Mouse (Mus musculus): ENCODE data around the gene Mgll. TPM values are rescaled to one million over a fixed set of nuclear protein-coding genes. Genes with fewer than 3 reads are reported as not detected.

The Mgll gene
- polyA plus RNA-seq, 1 experiment from 2014 or later = 2.4 TPM

DNA sequence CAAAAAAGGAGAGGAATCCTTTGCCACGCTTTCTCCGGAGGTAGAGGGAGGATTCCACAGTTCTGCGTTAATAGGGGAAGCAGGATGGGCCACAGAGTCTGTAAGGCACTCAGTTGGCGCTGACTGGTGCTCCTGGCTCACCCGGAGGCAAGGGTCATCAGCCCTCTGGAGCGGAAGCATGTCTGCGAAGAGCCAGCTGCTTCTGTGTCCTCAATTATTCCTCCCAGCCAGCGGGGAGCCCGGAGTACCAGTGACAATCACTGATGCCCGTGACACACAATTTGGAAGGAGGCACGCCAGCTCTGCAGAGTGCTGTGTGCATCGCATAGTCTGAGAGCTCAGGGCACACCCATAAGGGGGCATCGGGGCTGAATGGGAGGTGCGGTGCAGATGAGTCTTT lies 63.3 kb downstream of the Mgll start:
- H3K9ac ChIP-seq (ENCODE audit: low read length) = no peak overlapping the region
- DNase-seq (ENCODE audit: low spot score) (no peak), ATAC-seq (ENCODE audit: insufficient number of reproducible peaks, low FRiP score, low TSS enrichment, low read depth) (no peak)
- H3K27me3 ChIP-seq (ENCODE audit: control insufficient read depth, insufficient read depth, low read length) = no peaks in the 10 kb centered on the region
- WGBS = 73% methylated on average over 14 of the region's 14 CpGs
- no peak overlapping the region for H3K4me3 ChIP-seq (ENCODE audit: low read depth, low read length)
- H3K27ac ChIP-seq (replicated peaks; ENCODE audit: low read depth, low read length) = no peak overlapping the region
- peaks cover 11% of the 10 kb centered on the region; the same call in 1 of the 2 replicates for H3K4me1 ChIP-seq (ENCODE audit: control insufficient read depth, insufficient read depth, low read length)
- no peaks in the 10 kb centered on the region for H3K9me3 ChIP-seq (ENCODE audit: control insufficient read depth, low read length)
- no peaks in the 10 kb centered on the region for H3K36me3 ChIP-seq (ENCODE audit: control insufficient read depth, insufficient read depth, low read length)
- H3K4me2 ChIP-seq (ENCODE audit: low read depth, severe bottlenecking) = no peak overlapping the region

DNA sequence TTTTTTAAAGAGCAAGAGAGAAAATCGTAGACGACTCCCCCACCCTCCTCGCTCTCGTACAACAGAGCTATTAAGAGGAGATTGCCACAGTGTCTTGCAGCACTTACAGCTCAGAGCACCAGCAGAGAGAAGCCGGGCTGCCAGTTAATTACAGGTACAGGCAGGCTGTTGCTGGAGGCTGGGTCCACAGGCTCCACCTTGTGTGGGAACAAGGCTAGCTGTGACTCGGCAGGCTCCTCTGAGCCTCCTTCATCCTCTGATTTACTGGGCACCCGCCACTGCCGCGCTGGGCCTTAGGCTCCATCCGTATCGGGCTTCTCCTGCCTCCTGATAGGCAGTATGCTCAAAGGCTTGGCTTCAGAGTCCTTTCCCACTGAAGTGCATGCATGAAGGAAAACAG lies 64.0 kb downstream of the Mgll start:
- ATAC-seq (ENCODE audit: insufficient number of reproducible peaks, low FRiP score, low TSS enrichment, low read depth) (no peak), DNase-seq (ENCODE audit: low spot score) (no peak)
- Histone ChIP-seq H3K4me1 (ENCODE audit: control insufficient read depth, insufficient read depth, low read length) (peaks cover 15% of the 10 kb centered on the region; the same call in 1 of the 2 replicates), H3K4me3 (ENCODE audit: low read depth, low read length) (no peak overlapping the region), H3K4me2 (ENCODE audit: low read depth, severe bottlenecking) (no peak overlapping the region), H3K27me3 (ENCODE audit: control insufficient read depth, insufficient read depth, low read length) (no peaks in the 10 kb centered on the region), H3K9ac (ENCODE audit: low read length) (no peak overlapping the region), H3K27ac (replicated peaks; ENCODE audit: low read depth, low read length) (no peak overlapping the region), H3K9me3 (ENCODE audit: control insufficient read depth, low read length) (no peaks in the 10 kb centered on the region), H3K36me3 (ENCODE audit: control insufficient read depth, insufficient read depth, low read length) (no peaks in the 10 kb centered on the region)
- WGBS = 45% methylated on average over 11 of the region's 11 CpGs

DNA sequence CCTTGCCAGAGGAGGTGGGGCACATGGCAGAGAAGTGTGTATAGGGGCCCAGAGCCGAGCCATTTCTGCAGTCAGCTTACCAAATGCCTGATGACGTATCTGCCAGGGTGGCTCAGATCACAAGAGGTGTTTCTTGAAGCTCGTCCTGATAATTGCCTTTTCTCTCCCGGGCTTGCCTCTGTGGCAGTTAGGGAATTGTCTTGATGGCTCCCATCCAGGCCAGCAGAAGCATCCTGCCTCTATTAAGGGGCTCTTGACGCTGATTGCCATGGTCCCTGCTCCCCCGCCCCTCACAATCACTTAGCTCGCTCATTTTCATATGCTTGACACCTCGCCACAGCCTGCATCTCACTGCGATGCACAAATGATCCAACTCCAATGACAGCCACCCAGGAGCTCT lies 67.1 kb downstream of the Mgll start:
- Histone ChIP-seq H3K4me3 (ENCODE audit: low read depth, low read length) (no peak overlapping the region), H3K27me3 (ENCODE audit: control insufficient read depth, insufficient read depth, low read length) (no peaks in the 10 kb centered on the region), H3K4me1 (ENCODE audit: control insufficient read depth, insufficient read depth, low read length) (peaks cover 9% of the 10 kb centered on the region; the same call in 1 of the 2 replicates), H3K27ac (replicated peaks; ENCODE audit: low read depth, low read length) (no peak overlapping the region), H3K9ac (ENCODE audit: low read length) (0 out of 2 replicates have a peak overlapping the region, but pooled peaks have one; percentile 17), H3K36me3 (ENCODE audit: control insufficient read depth, insufficient read depth, low read length) (no peaks in the 10 kb centered on the region), H3K9me3 (ENCODE audit: control insufficient read depth, low read length) (no peaks in the 10 kb centered on the region), H3K4me2 (ENCODE audit: low read depth, severe bottlenecking) (no peak overlapping the region)
- 20% methylated on average over 9 of the region's 9 CpGs for WGBS
- no peak for ATAC-seq (ENCODE audit: insufficient number of reproducible peaks, low FRiP score, low TSS enrichment, low read depth)
- DNase-seq (ENCODE audit: low spot score) = no peak

DNA sequence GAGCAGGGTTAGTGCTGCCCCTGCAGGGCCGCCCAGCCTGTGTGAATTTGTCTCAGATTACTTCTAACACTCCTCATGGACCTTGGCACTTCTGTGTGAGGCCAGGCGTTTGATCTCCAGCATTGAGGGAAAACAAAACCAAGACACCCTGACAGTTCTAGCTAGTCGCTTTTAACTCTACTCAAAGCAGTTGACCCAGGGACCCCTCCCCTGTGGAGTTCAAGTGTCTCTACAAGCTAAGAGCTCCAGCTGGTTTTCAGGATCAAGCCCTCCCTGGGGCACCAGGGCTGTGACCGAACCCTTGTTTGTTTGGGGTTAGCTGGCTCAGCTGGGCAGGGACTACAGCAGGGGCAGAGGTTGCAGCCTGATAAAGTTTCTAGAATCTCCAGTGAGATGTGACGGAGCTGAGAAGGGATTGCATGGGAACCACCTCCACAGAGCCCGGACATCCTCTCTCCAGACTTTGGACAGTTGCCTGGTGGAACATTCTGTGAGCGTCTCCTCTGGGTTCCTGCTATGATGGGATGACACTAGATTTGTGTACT lies 68.0 kb downstream of the Mgll start:
- Histone ChIP-seq H3K9ac (ENCODE audit: low read length) (no peak overlapping the region), H3K4me2 (ENCODE audit: low read depth, severe bottlenecking) (no peak overlapping the region), H3K36me3 (ENCODE audit: control insufficient read depth, insufficient read depth, low read length) (no peaks in the 10 kb centered on the region), H3K27me3 (ENCODE audit: control insufficient read depth, insufficient read depth, low read length) (no peaks in the 10 kb centered on the region), H3K4me3 (ENCODE audit: low read depth, low read length) (no peak overlapping the region), H3K27ac (replicated peaks; ENCODE audit: low read depth, low read length) (no peak overlapping the region), H3K9me3 (ENCODE audit: control insufficient read depth, low read length) (no peaks in the 10 kb centered on the region), H3K4me1 (ENCODE audit: control insufficient read depth, insufficient read depth, low read length) (peaks cover 9% of the 10 kb centered on the region; the same call in 1 of the 2 replicates)
- 38% methylated on average over 7 of the region's 7 CpGs for WGBS
- DNase-seq (ENCODE audit: low spot score) = no peak
- ATAC-seq (ENCODE audit: insufficient number of reproducible peaks, low FRiP score, low TSS enrichment, low read depth) = no peak

DNA sequence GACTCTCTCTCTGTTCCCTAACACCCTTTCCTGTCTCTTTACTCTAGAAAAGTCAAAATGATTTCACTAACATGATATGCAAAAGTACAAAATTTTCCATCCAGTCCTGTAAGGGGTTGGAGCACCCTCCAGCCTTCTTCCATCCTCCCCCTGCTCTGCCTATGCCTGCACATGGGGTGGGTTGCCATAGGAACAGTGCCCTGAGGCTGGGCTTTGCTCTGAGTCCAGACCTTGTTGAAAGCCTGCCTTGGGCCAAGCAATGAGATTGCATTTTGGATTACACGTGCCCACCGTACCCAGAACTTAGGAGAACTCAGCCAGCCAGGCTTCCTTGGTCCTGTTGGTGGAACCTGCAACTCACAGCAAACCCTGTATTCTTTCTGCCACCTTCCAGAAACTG lies 69.0 kb downstream of the Mgll start:
- no peak overlapping the region for H3K4me3 ChIP-seq (ENCODE audit: low read depth, low read length)
- H3K4me2 ChIP-seq (ENCODE audit: low read depth, severe bottlenecking) = no peak overlapping the region
- 42% methylated on average over 2 of the region's 2 CpGs for WGBS
- ATAC-seq (ENCODE audit: insufficient number of reproducible peaks, low FRiP score, low TSS enrichment, low read depth) = no peak
- no peaks in the 10 kb centered on the region for H3K36me3 ChIP-seq (ENCODE audit: control insufficient read depth, insufficient read depth, low read length)
- no peaks in the 10 kb centered on the region for H3K27me3 ChIP-seq (ENCODE audit: control insufficient read depth, insufficient read depth, low read length)
- DNase-seq (ENCODE audit: low spot score) = peak; percentile 43
- no peak overlapping the region for H3K27ac ChIP-seq (replicated peaks; ENCODE audit: low read depth, low read length)
- no peaks in the 10 kb centered on the region for H3K9me3 ChIP-seq (ENCODE audit: control insufficient read depth, low read length)
- no peak overlapping the region for H3K9ac ChIP-seq (ENCODE audit: low read length)
- peaks cover 9% of the 10 kb centered on the region; the same call in 1 of the 2 replicates for H3K4me1 ChIP-seq (ENCODE audit: control insufficient read depth, insufficient read depth, low read length)

DNA sequence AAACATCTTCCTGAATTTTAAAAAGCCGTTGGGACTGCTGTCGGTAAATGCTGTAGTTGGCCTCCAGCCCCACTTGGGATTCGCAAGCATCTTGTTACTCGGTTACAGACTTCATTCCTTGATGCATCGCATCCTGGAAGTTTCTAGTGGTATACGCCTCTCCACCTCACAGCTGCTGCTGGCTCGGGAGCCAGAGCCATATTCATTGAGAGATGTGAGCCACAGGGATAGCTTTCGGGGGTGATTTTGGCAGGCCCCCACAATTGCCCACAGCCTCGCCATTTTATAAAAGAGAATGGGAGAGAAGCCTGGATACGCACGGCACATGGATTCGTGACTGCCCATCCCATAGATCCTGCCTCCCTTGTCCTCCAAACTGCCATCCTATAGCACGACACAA lies 69.7 kb downstream of the Mgll start:
- no peak overlapping the region for H3K4me3 ChIP-seq (ENCODE audit: low read depth, low read length)
- no peaks in the 10 kb centered on the region for H3K9me3 ChIP-seq (ENCODE audit: control insufficient read depth, low read length)
- H3K36me3 ChIP-seq (ENCODE audit: control insufficient read depth, insufficient read depth, low read length) = no peaks in the 10 kb centered on the region
- no peak overlapping the region for H3K27ac ChIP-seq (replicated peaks; ENCODE audit: low read depth, low read length)
- no peak for ATAC-seq (ENCODE audit: insufficient number of reproducible peaks, low FRiP score, low TSS enrichment, low read depth)
- peaks cover 7% of the 10 kb centered on the region; the same call in 1 of the 2 replicates for H3K4me1 ChIP-seq (ENCODE audit: control insufficient read depth, insufficient read depth, low read length)
- no peak for DNase-seq (ENCODE audit: low spot score)
- no peaks in the 10 kb centered on the region for H3K27me3 ChIP-seq (ENCODE audit: control insufficient read depth, insufficient read depth, low read length)
- no peak overlapping the region for H3K9ac ChIP-seq (ENCODE audit: low read length)
- no peak overlapping the region for H3K4me2 ChIP-seq (ENCODE audit: low read depth, severe bottlenecking)
- WGBS = 77% methylated on average over 13 of the region's 13 CpGs

DNA sequence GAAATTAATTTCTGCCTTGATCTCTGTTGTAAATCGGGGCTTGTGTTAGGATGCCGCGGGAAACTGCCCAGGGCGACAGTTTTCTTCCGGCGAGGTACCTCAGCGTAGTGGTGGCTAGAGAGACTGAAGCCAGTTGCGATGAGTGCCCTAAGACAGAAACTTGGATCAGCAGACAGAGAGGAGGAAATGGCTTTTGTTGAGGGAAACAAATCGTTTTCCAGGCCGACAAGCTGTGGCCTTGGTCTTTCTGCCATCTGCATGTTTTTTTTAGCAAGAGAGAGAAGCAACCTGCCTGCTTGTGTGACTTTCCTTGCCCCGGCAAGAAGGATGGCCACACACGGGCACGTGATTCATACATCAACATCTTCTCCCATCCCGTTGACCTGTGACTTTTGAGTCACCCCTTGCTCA lies 70.4 kb downstream of the Mgll start:
- DNase-seq (ENCODE audit: low spot score) = no peak
- H3K27me3 ChIP-seq (ENCODE audit: control insufficient read depth, insufficient read depth, low read length) = no peaks in the 10 kb centered on the region
- WGBS = 36% methylated on average over 14 of the region's 14 CpGs
- no peak overlapping the region for H3K4me2 ChIP-seq (ENCODE audit: low read depth, severe bottlenecking)
- no peak overlapping the region for H3K9ac ChIP-seq (ENCODE audit: low read length)
- H3K4me1 ChIP-seq (ENCODE audit: control insufficient read depth, insufficient read depth, low read length) = peaks cover 7% of the 10 kb centered on the region; the same call in 1 of the 2 replicates
- no peak for ATAC-seq (ENCODE audit: insufficient number of reproducible peaks, low FRiP score, low TSS enrichment, low read depth)
- no peaks in the 10 kb centered on the region for H3K9me3 ChIP-seq (ENCODE audit: control insufficient read depth, low read length)
- no peaks in the 10 kb centered on the region for H3K36me3 ChIP-seq (ENCODE audit: control insufficient read depth, insufficient read depth, low read length)
- H3K27ac ChIP-seq (replicated peaks; ENCODE audit: low read depth, low read length) = no peak overlapping the region
- no peak overlapping the region for H3K4me3 ChIP-seq (ENCODE audit: low read depth, low read length)

DNA sequence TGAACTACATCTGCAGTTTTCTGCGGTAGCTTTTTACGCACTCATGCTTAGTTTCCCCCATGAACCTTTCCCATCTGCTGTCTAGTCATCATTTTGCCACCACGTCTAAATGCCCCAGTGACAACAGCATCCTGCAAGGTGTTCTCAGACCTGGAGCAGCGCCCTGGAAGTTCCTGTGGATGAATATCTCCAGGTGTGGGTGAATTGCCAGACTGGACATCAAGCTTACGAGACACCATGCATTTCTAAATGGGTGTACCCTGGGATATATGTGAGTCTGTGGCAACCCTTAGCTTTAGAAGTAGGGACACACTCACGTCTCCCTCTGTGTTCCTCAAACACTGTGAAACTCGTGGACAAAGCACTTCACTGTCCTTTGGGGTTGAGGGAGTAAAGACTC lies 76.0 kb downstream of the Mgll start:
- Histone ChIP-seq H3K4me1 (ENCODE audit: control insufficient read depth, insufficient read depth, low read length) (no peaks in the 10 kb centered on the region), H3K4me2 (ENCODE audit: low read depth, severe bottlenecking) (no peak overlapping the region), H3K36me3 (ENCODE audit: control insufficient read depth, insufficient read depth, low read length) (no peaks in the 10 kb centered on the region), H3K4me3 (ENCODE audit: low read depth, low read length) (no peak overlapping the region), H3K27me3 (ENCODE audit: control insufficient read depth, insufficient read depth, low read length) (no peaks in the 10 kb centered on the region), H3K9me3 (ENCODE audit: control insufficient read depth, low read length) (no peaks in the 10 kb centered on the region), H3K9ac (ENCODE audit: low read length) (no peak overlapping the region), H3K27ac (replicated peaks; ENCODE audit: low read depth, low read length) (no peak overlapping the region)
- no peak for ATAC-seq (ENCODE audit: insufficient number of reproducible peaks, low FRiP score, low TSS enrichment, low read depth)
- WGBS = 83% methylated on average over 7 of the region's 7 CpGs
- DNase-seq (ENCODE audit: low spot score) = no peak

DNA sequence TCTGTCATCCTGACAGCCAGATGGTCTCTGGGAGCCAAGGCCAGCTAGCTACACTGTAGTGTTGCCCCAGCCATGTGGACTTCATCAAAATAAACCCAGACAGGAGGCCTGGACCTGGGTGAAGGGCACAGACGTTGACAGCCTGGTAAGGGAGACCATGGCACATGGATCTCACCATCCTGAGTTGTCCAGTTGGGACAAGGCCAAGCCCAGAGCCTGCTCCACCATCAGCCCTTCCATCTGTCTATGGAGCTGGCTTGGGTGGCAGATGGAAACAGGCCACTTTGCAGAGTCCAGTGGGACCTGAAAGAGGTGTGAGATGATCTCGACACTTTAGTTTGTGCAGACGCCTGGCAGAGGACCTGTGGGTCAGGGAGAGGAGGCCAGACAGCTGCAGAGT lies 76.5 kb downstream of the Mgll start:
- no peak overlapping the region for H3K27ac ChIP-seq (replicated peaks; ENCODE audit: low read depth, low read length)
- ATAC-seq (ENCODE audit: insufficient number of reproducible peaks, low FRiP score, low TSS enrichment, low read depth) (peak; percentile 46; the same call in 1 of the 2 replicates), DNase-seq (ENCODE audit: low spot score) (no peak)
- H3K4me2 ChIP-seq (ENCODE audit: low read depth, severe bottlenecking) = no peak overlapping the region
- no peaks in the 10 kb centered on the region for H3K27me3 ChIP-seq (ENCODE audit: control insufficient read depth, insufficient read depth, low read length)
- H3K9ac ChIP-seq (ENCODE audit: low read length) = no peak overlapping the region
- no peaks in the 10 kb centered on the region for H3K4me1 ChIP-seq (ENCODE audit: control insufficient read depth, insufficient read depth, low read length)
- H3K36me3 ChIP-seq (ENCODE audit: control insufficient read depth, insufficient read depth, low read length) = no peaks in the 10 kb centered on the region
- H3K4me3 ChIP-seq (ENCODE audit: low read depth, low read length) = no peak overlapping the region
- H3K9me3 ChIP-seq (ENCODE audit: control insufficient read depth, low read length) = no peaks in the 10 kb centered on the region
- 7% methylated on average over 3 of the region's 3 CpGs for WGBS
